Mouse (Mus musculus): Measurements from ENCODE around the gene Neu1. TPM values are rescaled to one million over a fixed set of nuclear protein-coding genes. Genes with fewer than 3 reads are reported as not detected.
"Not testable (repeated sequence)": the region's sequence is repeated elsewhere in the genome, so short reads cannot be mapped to it uniquely, and the experiment has no call there.

Neu1 gene
- total and polyA plus RNA-seq, 3 experiments: 14.5 to 22.0 (median 14.5) TPM

GRCm38 (mm10) chr17:34946486-34947140 is 15.6 kb downstream of the Neu1 start:
- no peak for TF ChIP-seq POLR2A (IDR thresholded peaks at IDR 0.05; ENCODE audit: insufficient read depth, low read depth, low read length)
- TF ChIP-seq EP300 (IDR thresholded peaks at IDR 0.05; ENCODE audit: insufficient read depth, low read depth, low read length): no peak
- no peak for TF ChIP-seq CTCF (IDR thresholded peaks at IDR 0.05)
- 88% methylated on average over 5 of the region's 5 CpGs for WGBS

GRCm38 (mm10) chr17:34947606-34948005 is 16.6 kb downstream of the Neu1 start:
- H3K36me3 ChIP-seq (ENCODE audit: control insufficient read depth, insufficient read depth, low read length): no peaks in the 10 kb centered on the region
- no peak overlapping the region for H3K27ac ChIP-seq
- H3K4me3 ChIP-seq: no peak overlapping the region
- H3K9ac ChIP-seq (ENCODE audit: low read depth, low read length): no peak overlapping the region
- no peak for DNase-seq
- intact Hi-C loops (cut with DNase I): no loop called here
- no peaks in the 10 kb centered on the region; the same call in 1 of the 2 replicates for H3K4me1 ChIP-seq (ENCODE audit: control insufficient read depth, insufficient read depth, low read length)
- no peaks in the 10 kb centered on the region for H3K79me2 ChIP-seq (replicated peaks; ENCODE audit: control insufficient read depth, insufficient read depth, low read length)
- 20% methylated on average over 8 of the region's 8 CpGs for WGBS
- peak; percentile 69 for TF ChIP-seq CTCF (IDR thresholded peaks at IDR 0.05)
- TF ChIP-seq EP300 (IDR thresholded peaks at IDR 0.05; ENCODE audit: insufficient read depth, low read depth, low read length): no peak
- no peaks in the 10 kb centered on the region for H3K27me3 ChIP-seq (ENCODE audit: control insufficient read depth, insufficient read depth, low read length)

More at GRCm38 (mm10) chr17:34946486-34947140, 15.6 kb downstream of the Neu1 start:
- Histone ChIP-seq H3K27me3 (ENCODE audit: control insufficient read depth, insufficient read depth, low read length) (no peaks in the 10 kb centered on the region), H3K79me2 (replicated peaks; ENCODE audit: control insufficient read depth, insufficient read depth, low read length) (no peaks in the 10 kb centered on the region), H3K4me1 (ENCODE audit: control insufficient read depth, insufficient read depth, low read length) (no peaks in the 10 kb centered on the region), H3K36me3 (ENCODE audit: control insufficient read depth, insufficient read depth, low read length) (no peaks in the 10 kb centered on the region), H3K27ac (no peak overlapping the region), H3K9ac (ENCODE audit: low read depth, low read length) (no peak overlapping the region), H3K4me3 (no peak overlapping the region)
- DNase-seq: no peak
- intact Hi-C loops (cut with DNase I): no loop called here

- H3K4me1 ChIP-seq (ENCODE audit: control insufficient read depth, insufficient read depth, low read length); DNase-seq; H3K27me3 ChIP-seq (ENCODE audit: control insufficient read depth, insufficient read depth, low read length); intact Hi-C loops (cut with DNase I); H3K27ac ChIP-seq; H3K4me3 ChIP-seq; H3K9ac ChIP-seq (ENCODE audit: low read depth, low read length); H3K79me2 ChIP-seq (replicated peaks; ENCODE audit: control insufficient read depth, insufficient read depth, low read length); H3K36me3 ChIP-seq (ENCODE audit: control insufficient read depth, insufficient read depth, low read length): not testable (repeated sequence)
- 67% methylated on average over 9 of the region's 9 CpGs for WGBS
Observed at GRCm38 (mm10) chr17:34948721-34949552, 17.9 kb downstream of the Neu1 start.

GRCm38 (mm10) chr17:34949553-34949969 is 18.5 kb downstream of the Neu1 start:
- DNase-seq: no peak
- Histone ChIP-seq H3K9ac (ENCODE audit: low read depth, low read length) (no peak overlapping the region), H3K27ac (no peak overlapping the region), H3K4me1 (ENCODE audit: control insufficient read depth, insufficient read depth, low read length) (no peaks in the 10 kb centered on the region; the same call in 1 of the 2 replicates), H3K4me3 (no peak overlapping the region), H3K79me2 (replicated peaks; ENCODE audit: control insufficient read depth, insufficient read depth, low read length) (no peaks in the 10 kb centered on the region), H3K27me3 (ENCODE audit: control insufficient read depth, insufficient read depth, low read length) (no peaks in the 10 kb centered on the region), H3K36me3 (ENCODE audit: control insufficient read depth, insufficient read depth, low read length) (no peaks in the 10 kb centered on the region)
- intact Hi-C loops (cut with DNase I): no loop called here
- TF ChIP-seq CTCF (IDR thresholded peaks at IDR 0.05) (no peak), POLR2A (IDR thresholded peaks at IDR 0.05; ENCODE audit: insufficient read depth, low read depth, low read length) (no peak), EP300 (IDR thresholded peaks at IDR 0.05; ENCODE audit: insufficient read depth, low read depth, low read length) (no peak)
- WGBS: 55% methylated on average over 4 of the region's 4 CpGs

GRCm38 (mm10) chr17:34950514-34951455 is 19.7 kb downstream of the Neu1 start:
- H3K4me1 ChIP-seq (ENCODE audit: control insufficient read depth, insufficient read depth, low read length): no peaks in the 10 kb centered on the region; the same call in 1 of the 2 replicates
- 44% methylated on average over 10 of the region's 10 CpGs for WGBS
- H3K9ac ChIP-seq (ENCODE audit: low read depth, low read length): no peak overlapping the region
- peak; percentile 36 for TF ChIP-seq CTCF (IDR thresholded peaks at IDR 0.05)
- no peak for TF ChIP-seq POLR2A (IDR thresholded peaks at IDR 0.05; ENCODE audit: insufficient read depth, low read depth, low read length)
- no peak for TF ChIP-seq EP300 (IDR thresholded peaks at IDR 0.05; ENCODE audit: insufficient read depth, low read depth, low read length)
- H3K27ac ChIP-seq: no peak overlapping the region
- H3K36me3 ChIP-seq (ENCODE audit: control insufficient read depth, insufficient read depth, low read length): no peaks in the 10 kb centered on the region
- no peaks in the 10 kb centered on the region for H3K27me3 ChIP-seq (ENCODE audit: control insufficient read depth, insufficient read depth, low read length)
- H3K4me3 ChIP-seq: no peak overlapping the region; the same call in 1 of the 2 replicates
- DNase-seq: no peak
- intact Hi-C loops (cut with DNase I): no loop called here
- H3K79me2 ChIP-seq (replicated peaks; ENCODE audit: control insufficient read depth, insufficient read depth, low read length): no peaks in the 10 kb centered on the region
